Mouse (Mus musculus) adrenal gland, postnatal 36 days (tissue): ENCODE results near the gene Hectd4. TPM values are rescaled to one million over a fixed set of nuclear protein-coding genes. Genes with fewer than 3 reads are reported as not detected.

Experiments
- DNase-seq, 2 experiments: peaks; one replicate each; pipeline ENCODE4 v3.0.0; 2021; ENCODE audit warnings: mixed read lengths in 1 of 2
- total RNA-seq, 2 experiments: library from RNA; stranded (reverse); gene quantifications; 2 replicates each; pipeline ENCODE4 v1.2.3; 2021

The Hectd4 gene
- total RNA-seq, 2 experiments from 2014 or later = 22.1 to 23.2 TPM

DNA sequence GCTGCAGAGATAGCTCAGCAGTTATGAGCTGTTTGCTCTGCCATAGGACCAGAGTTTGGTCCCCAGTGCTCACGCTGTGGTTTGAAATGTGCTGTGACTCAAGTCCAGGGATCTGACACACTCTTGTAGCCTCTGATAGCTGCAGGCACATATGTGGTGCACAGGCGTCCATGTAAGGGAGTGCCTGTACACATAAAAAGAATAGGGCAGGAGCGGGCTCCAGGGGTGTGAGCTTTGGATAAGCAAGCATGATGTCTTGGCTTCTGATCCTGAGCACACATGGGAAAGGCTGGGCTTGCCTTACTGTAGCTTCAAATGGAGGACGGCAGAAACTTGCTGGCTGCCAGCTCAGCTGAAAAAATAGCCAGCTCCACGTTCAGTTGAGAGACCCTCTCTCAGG lies 175.6 kb downstream of the Hectd4 start:
- no peak for DNase-seq

DNA sequence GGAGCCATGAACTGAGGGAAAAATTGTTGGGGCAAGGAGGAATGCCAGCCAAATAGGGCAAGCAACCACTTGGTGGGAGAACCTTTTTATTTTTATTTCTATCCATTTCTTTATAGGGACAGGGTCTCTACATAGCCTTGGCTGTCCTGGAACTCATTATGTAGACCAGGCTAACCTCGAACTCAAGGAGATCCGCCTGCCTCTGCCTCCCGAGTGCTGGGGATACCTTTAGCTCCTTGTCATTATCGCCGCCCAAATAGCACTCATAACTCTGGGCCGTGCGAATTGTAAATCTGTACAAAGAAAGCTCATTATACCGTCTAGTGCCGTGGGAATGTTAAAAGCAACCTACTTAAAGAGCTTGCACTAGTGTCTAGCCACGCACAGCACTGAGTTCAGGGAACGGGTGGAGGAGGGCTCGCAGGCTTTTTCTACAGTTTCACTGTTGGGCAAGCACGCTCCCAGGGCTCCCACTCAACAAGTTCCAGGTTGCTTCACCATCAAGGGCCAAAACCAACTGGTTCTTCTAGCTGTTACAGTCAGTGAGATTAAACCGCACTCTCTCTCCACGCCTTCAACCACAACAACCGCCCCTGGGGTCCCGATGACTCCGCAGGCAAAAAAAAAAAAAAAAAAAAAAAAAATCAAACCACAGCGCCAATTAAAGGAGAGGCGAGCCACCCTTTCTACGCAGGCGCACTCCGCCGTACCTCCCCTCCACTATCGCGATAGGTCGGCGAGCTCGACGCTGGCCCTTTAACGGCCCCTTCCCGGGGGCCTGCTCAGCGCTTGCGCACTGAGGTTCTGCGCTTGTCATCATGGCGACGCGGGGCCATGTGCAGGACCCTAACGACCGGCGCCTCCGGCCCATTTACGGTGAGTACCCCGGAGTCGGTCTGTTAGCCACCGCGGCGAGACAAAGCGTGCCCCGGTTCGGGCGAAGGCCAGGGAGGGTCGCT lies 177.4 kb downstream of the Hectd4 start, which contains the start of gene Naa25:
Gene Naa25, plus strand, starts transcription at position 750 of the 959 bp plus-strand sequence.
- peak; percentile 97 for DNase-seq

DNA sequence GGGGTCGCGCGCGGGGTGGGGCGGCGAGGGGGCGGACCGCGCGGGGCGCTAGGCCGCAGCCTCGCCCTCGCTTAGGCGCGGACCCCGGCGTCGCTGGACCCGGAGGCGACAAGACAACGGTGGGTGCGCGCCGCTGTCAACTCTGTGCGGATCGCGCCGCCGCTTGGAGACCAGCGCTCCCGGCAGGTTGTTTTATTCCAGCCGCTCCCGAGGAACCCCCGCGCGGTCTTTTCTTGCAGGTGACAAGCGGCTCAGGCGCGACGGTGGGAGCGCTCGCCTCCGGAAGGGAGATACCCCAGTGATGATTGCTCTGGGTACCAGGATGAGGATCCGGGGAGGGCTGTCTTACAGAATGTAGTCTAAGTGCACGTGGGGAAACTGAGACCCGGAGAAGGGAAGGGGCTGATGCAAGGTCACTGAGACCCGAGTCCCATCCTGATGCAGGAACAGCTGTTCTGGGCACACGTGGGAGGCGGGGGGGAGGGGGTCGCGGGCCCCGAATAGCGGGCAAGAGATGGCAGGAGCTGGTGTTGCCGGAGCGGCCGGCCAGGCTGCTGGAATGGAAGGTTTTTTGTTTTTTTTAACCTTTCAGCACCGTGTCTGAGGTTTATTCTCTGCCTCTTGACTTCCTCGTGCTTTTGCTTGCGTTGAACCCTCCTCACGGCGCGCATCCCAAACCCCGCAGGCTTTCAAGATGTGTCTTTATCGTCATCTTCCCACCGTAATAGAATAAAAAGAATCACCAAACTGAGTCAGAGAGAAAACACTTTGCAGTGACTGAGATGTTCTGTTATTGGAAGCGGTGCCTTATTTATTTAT lies 178.3 kb downstream of the Hectd4 start:
- DNase-seq = no peak

DNA sequence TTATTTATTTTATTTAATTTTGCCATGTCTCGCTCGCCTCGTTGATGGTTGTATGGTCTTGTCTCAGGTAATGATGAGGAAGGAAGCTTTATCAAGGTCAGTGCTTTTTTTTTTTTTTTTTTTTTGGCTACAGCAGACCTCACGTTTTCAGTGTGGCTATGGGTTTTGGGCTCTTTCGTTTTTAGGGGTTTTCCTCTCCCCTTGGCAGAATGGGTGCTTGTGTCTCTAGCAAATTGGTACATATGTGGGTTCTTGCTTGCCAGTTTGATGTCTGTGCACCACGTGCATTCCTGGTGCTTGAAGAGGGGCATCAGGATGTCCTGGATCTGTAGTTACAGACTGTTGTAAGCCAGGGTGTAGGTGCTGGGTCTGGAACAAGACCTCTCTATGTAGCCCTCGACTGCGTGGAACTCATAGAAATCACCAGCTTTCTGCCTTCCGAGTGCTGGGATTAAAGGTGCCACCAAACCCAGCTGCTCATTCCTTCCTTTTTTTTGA lies 179.0 kb downstream of the Hectd4 start:
- no peak for DNase-seq

DNA sequence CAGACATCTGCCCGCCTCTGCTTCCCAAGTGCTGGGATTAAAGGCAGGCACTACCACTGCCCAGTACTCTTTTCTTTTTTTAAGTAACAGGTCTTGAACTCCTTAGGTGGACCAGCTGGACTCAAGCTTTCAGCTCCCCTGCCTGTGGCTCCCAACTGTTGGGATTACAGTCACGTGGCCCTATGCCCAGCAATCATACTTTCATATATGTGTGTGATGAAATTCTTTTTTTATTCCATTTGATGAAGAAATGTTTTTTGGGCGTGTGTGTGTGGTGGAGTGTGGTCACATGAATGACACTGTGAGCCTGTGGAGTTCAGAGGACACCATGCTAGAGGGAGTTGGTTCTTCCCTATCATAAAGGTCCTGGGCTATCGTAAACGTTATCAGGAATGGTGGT lies 179.5 kb downstream of the Hectd4 start:
- no peak for DNase-seq

DNA sequence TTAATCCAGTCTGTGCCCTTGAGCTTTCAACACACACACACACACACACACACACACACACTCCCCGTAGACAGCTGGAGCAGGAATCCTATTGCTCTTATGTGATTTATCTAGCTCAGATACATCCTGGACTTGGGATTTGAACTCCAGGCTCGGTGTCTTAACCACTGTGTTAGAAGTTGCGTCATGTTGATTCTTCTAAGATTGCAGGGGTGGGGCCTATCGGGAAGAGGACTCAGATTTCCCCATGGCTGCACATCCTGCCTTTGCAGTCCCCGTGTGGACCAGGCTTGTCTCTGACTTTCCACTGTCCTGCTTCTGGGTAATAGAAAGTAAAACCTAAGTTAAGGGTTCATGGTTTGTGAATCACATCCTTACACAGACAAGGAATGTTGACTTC lies 180.0 kb downstream of the Hectd4 start:
- DNase-seq = no peak

DNA sequence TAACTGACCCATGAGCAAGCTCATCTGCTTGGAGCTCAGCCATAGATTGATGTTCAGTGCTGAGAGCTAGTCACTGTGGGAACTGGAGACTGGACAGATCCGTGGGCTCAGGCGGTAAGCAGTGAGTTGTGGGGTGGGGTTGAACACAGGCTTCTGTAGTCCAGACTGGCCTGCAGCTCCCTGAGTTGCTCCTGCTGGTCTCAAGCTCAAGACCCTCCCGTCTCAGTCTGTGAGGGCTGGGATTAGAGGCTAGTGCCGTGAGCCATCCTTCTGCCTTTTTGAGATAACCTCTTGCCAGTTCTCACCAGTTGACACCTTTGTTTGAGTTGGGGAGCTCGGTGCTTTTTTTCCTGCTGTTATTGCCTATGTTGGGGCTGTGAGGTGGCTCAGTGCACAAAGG lies 180.8 kb downstream of the Hectd4 start:
- DNase-seq = no peak

DNA sequence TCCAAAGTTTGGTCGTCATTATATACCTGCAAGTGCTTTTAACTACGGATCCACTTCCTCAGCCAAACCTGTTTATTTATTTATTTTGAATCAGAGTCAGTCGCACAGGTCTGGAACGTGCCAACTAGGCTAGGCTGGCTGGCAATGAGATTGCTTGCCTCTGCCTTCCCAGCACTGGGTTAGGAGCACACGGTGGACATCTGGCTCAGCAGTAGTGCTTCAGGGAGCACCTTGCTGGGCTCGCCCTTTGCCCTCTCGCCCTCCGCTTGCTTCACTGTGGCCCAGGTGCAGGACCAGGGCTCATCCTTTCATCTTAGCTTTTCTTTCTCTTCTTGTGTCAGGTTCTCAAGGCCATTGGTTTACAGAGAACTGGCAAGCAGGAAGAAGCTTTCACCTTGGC lies 187.8 kb downstream of the Hectd4 start:
- peak in 1 of 2 experiments; percentile 39 for DNase-seq

DNA sequence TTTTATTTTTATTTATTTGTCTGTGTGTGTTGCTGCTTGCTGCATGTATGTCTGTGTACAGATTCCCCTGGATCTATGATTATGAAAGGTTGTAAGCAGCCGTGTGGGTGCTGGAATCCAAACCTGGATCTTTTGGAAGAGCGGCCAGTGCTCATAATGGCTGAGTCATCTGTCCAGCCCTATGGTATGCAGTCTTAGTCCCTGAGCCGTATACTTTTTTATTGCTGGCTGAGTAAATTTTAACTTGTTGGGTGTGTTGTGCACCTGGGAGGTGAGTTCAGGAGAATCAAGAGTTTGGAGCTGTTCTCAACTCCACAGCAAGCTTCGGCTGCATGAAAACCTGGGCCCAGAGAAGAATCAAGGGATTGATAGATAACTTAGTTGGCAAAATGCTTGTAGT lies 191.0 kb downstream of the Hectd4 start:
- no peak for DNase-seq

Other genes starting within 250 kb of the Hectd4 start
- gene Rph3a, start 210.1 kb upstream of the Hectd4 start, total RNA-seq = 1 to 10 TPM; 2.3 to 3.2 TPM
- 100 to 1,000 TPM; 100 to 135 TPM for gene Ptpn11, start 28.8 kb upstream of the Hectd4 start, total RNA-seq
- 1,000 to 10,000 TPM; 1,036 to 1,050 TPM for gene Rpl6, start 15.7 kb upstream of the Hectd4 start, total RNA-seq
- 10 to 100 TPM; 44.1 to 49.7 TPM for gene Trafd1, start 165.4 kb downstream of the Hectd4 start, total RNA-seq
- 10 to 100 TPM; 35.8 to 42.1 TPM for gene Naa25, start 177.7 kb downstream of the Hectd4 start, total RNA-seq
- 1 to 10 TPM; 3.5 to 6.9 TPM for gene Tmem116, start 231.7 kb downstream of the Hectd4 start, total RNA-seq
- 100 to 1,000 TPM; 117 to 123 TPM for gene Erp29, start 232.3 kb downstream of the Hectd4 start, total RNA-seq